Mouse (Mus musculus): ENCODE measurements around the gene Plcl1. TPM values are rescaled to one million over a fixed set of nuclear protein-coding genes. Genes with fewer than 3 reads are reported as not detected.

The Plcl1 gene
- total RNA-seq, 1 experiment from 2014 or later, result 5.0 TPM

Other genes starting within 250 kb of the Plcl1 start
- 15.5 and 20.0 TPM in 2 replicates for gene Rftn2, start 179.1 kb upstream of the Plcl1 start, total RNA-seq (2021)
- 6.9 and 8.1 TPM in 2 replicates for gene Mars2, start 168.7 kb upstream of the Plcl1 start, total RNA-seq (2021)
- 0.70 TPM in 1 of 2 replicates, not detected in the other for gene Boll, start 42.5 kb upstream of the Plcl1 start, total RNA-seq (2021)

Data from adrenal gland, postnatal 25 days (tissue).